Mouse (Mus musculus) urinary bladder, postnatal 25 days (tissue): ENCODE measurements around the gene Espn.

Source experiments
- DNase-seq: peaks from one replicate; pipeline ENCODE4 v3.0.0; 2022; ENCODE audit warnings: low spot score

The Espn gene

GRCm38 (mm10) chr4:152151966-152152544 is at the start of gene Espn:
Espn (minus strand) TSS chr4:152152371.
- DNase-seq: peak; percentile 45

- DNase-seq: no peak
Measured at GRCm38 (mm10) chr4:152201492-152201891, 49.3 kb upstream of the Espn start.

- no peak for DNase-seq
Measured at GRCm38 (mm10) chr4:152199617-152200016, 47.4 kb upstream of the Espn start.

GRCm38 (mm10) chr4:152197545-152197944 is 45.4 kb upstream of the Espn start:
- DNase-seq: no peak

- DNase-seq: no peak
Measured at GRCm38 (mm10) chr4:152196276-152196675, 44.1 kb upstream of the Espn start.

- no peak for DNase-seq
Measured at GRCm38 (mm10) chr4:152194476-152195175, 42.5 kb upstream of the Espn start.

GRCm38 (mm10) chr4:152192569-152192968 is 40.4 kb upstream of the Espn start:
- no peak for DNase-seq

- no peak for DNase-seq
Measured at GRCm38 (mm10) chr4:152190701-152191100, 38.5 kb upstream of the Espn start.

GRCm38 (mm10) chr4:152190096-152190653 is 38.0 kb upstream of the Espn start:
- DNase-seq: no peak

GRCm38 (mm10) chr4:152189691-152190090 is 37.5 kb upstream of the Espn start:
- DNase-seq: no peak

- no peak for DNase-seq
Measured at GRCm38 (mm10) chr4:152189071-152189470, 36.9 kb upstream of the Espn start.

- DNase-seq: no peak
Measured at GRCm38 (mm10) chr4:152188651-152189050, 36.5 kb upstream of the Espn start.

GRCm38 (mm10) chr4:152187142-152187541 is 35.0 kb upstream of the Espn start:
- DNase-seq: no peak

GRCm38 (mm10) chr4:152186205-152187082 is 34.3 kb upstream of the Espn start:
- DNase-seq: no peak

GRCm38 (mm10) chr4:152185510-152186204 is 33.5 kb upstream of the Espn start:
- DNase-seq: peak; percentile 61

- DNase-seq: no peak
Measured at GRCm38 (mm10) chr4:152185137-152185509, 33.0 kb upstream of the Espn start.

GRCm38 (mm10) chr4:152184353-152185035 is 32.3 kb upstream of the Espn start:
- DNase-seq: no peak

GRCm38 (mm10) chr4:152182205-152182604 is 30.0 kb upstream of the Espn start:
- DNase-seq: no peak

- no peak for DNase-seq
Measured at GRCm38 (mm10) chr4:152179946-152180660, 27.9 kb upstream of the Espn start.

- DNase-seq: no peak
Measured at GRCm38 (mm10) chr4:152178916-152179705, 26.9 kb upstream of the Espn start.
